Mouse (Mus musculus): Measurements from ENCODE around the gene Cald1.

The Cald1 gene

DNA sequence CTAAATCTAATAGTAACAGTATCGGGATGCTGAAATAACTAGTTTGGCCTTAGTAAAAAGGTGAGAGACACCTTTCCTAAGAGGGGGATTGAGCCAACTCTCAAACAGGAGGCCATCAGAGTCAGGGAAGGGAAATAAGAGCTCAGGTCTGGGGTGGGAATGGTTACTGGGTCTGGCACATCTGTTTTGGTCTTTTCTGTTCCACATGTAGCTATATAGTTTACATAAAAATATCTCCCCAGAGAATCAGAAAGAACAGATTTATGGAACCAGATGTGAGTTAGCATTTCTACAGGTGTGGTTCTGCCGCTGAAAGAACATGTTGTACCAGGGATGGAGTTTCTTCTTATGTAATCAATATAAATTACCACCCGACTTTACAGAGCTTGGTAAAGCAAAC, 17.1 kb downstream of the Cald1 start:
- no peak for DNase-seq

DNA sequence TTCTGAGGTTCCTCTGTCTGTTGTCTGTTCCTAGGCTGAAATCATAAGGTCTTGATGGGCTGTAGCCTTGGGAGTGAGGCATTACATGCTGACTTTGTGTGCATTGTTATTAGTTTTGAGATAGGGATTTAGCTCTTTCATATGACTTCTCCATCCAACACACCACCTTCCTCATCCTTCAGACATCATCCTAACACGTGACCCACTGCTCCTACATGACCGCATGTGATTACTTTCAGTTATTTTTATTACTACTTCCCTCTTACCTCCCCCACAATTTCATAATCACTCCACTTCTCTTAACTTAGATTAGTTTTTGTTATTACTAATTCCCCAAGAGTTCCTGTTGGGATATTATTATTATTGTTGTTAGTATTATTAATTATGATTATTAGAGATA, 21.2 kb downstream of the Cald1 start:
- DNase-seq: peak; percentile 83

DNA sequence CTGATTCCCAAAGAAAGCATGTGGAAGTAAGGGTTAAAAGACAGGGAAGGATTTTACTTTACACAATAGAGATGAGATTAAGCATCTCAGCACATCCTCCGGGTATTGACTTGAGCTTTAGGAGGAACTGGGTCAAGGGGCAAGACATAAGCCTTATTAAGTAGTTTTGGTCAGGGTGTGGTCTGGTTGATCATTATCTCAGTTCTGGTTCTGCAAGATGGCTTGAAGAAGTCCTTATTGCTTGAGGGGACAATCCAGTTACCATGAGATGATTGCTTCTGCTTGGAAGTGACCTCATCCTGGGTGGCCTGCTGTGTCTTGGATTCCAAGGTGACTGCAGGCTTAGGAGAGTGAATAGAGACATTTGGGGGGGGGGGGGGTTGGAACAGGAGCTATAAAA, 21.9 kb downstream of the Cald1 start:
- peak; percentile 92 for DNase-seq

DNA sequence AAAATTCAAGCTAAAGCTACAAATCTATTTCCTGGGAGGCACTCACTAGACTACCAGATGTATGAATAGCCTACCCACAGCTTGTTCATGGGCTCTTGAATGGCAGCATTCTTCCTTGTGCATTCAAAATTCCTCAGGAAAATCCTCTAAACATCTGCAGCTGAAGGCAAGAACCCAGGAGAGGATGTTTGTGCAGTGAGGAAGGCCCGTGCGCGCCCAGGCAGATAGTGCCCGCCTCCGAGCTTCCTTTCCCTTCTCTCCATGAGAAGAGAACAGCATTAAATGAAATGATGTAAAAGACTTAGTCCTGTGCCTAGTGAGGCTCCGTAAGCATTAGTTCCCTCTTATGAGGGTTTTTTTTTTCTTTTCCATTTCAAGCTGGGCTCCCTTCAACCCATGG, 24.6 kb downstream of the Cald1 start:
- DNase-seq: peak; percentile 82

DNA sequence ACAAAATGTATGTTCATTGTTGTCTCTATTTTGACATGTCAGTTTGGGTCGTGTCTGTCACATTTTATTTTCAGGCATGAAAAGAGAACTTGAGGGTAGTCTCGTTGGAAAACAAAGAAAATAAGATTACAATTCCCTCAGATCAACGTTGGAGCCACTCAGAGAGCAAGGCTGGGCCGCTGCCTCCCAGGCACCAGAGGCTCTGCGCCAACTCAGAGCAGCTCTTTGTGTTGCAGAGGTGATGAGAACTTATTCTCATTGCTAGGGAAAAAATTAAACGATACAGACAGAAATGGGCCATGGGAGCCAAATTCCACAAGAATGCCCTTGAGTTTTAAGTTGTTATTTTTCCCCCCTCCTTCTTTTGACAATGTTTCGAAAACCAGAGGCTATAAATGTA, 25.0 kb downstream of the Cald1 start:
- peak; percentile 90 for DNase-seq

DNA sequence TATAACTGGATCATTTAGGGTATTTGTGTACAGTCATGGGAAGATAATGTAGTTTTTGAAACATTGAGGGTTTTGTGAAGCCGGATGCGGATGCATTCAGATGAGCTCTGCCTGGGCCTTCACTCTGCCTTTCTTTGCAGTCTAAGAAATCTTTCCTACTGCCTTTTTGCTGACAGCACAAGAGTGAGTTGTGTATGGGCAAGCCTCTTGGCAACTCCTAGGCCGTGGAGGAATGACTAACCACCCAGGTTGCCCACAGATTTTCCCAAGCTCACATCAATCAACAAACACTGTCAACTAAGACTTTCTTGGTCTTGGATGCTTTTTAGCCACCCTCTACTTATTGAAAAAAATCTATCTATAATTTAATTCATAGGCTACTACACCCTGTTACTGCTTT, 26.2 kb downstream of the Cald1 start:
- peak; percentile 66 for DNase-seq

DNA sequence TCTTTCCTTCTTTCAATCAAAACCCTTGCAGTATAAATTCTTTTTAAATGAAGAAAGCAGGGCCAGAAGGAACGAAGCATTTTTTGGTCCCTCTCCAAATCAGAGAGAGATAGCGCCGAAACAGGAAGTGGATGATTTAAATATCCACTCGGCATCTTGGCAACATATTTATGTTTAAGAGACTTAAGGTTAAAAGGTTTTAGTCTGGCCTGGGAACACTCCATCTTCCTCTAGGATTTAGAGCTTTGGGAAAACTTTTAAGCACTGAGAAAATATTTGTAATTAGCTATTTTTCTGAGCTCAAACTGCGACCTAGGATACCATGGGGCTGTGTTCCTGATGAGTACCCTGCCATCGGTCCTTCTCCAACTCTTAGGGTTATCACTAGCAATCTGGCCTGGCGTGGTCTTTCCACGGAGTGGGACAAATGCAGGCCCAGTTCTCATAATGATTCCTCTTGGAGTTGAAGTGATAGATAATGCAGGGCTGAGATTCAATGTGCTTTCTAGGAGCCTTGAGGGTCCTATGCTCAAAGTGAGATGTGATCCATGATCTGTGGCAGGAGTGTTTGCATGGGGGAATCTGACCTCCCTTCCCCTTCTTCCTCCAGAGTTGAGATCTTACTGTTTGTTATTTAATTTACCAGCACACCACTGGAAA, 28.4 kb downstream of the Cald1 start:
- DNase-seq: peak; percentile 87

DNA sequence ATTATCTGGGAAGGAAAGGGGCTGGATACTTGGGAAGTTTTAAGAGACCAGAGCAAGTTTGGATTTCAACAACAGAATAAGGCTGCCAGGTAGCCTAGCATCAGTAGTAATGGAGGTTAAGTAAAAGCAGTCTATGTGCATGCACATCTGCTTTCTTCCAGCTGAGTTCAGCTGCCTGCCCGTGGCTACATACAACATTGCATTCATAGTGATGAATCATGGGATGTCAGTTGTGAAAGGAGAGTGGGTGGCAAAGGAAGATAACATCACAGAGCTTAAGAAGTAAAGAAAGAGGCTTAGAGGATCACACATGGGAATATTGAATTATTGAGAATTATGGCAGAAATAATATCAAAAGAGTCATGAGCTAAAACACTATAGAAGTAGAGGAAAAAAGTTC, 29.8 kb downstream of the Cald1 start:
- DNase-seq: peak; percentile 78

DNA sequence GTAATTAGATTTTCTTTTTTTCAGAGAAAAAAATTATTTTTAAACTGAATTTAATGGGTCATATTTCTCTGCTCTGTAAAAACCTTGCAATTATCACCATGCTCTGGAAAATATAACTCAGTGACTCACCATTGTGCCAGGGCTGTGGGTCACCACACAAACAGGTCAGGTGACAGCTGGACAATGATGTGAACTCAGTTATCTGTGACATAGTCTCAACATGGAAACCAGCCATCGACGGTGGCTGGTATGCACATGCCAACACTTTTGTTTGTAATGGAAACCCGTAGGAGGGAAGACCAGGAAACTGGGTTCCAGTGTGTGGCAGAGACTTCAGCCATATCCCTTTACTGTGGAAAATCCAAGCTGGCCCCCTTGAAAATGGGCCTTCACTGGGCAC, 35.5 kb downstream of the Cald1 start:
- peak; percentile 88 for DNase-seq

DNA sequence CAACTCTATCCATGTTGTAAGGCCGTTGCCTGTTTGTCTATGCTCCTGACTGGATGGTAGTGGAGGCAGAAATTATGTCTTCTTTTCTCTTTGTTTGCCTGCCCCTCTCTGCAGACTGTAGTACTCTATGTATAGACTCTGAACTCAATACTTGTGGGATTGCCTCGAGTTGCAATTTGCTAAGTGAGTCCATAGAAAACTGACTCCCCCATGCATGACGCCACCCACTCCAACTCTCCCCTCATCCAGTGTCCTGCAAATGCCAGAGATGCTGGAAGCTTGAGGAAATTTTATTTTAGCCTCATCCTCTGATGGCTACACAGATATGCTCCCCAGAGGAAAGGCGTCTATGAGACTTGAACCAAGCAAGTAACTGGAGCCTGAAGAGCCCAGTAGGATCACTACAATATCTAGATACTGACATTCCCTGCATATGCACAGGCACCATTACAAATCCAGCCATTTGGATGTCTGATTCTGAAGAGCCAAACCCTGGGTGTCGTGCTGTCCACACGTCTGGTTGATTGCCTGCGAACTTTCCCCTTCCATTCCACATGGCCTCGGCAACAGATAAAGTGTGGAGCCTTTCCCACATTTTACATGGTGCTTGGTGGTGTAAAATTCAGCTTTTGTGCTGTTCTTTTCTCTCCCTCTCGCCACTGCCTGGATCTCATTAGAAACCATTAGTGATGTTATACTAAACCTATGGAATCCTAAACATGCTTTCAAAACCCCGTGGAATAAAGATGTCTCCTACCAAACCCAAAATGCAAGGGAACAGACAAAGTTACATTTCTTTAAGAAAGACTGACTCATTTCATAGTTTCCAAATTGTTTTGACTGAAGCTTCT, 39.5 kb downstream of the Cald1 start:
- DNase-seq: no peak

DNA sequence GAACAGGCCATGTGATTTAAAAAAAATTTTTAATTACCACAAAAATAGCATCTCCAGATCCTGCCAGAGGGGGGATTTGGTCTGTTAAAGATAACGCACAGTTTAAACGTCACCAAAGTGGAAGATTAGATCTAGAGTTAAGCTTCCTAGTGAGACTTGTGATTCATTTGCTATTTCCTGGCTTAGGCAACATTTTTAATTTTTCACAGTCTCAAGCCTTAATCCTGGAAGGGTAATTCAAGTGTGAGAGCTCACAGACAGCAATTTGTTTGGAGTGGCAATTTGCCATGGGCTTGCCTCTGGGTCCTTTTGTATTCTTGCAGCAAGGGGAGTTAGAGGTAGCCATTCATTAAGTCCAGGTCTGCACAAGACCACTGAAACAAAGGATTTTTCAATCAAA, 40.4 kb downstream of the Cald1 start:
- DNase-seq: no peak

DNA sequence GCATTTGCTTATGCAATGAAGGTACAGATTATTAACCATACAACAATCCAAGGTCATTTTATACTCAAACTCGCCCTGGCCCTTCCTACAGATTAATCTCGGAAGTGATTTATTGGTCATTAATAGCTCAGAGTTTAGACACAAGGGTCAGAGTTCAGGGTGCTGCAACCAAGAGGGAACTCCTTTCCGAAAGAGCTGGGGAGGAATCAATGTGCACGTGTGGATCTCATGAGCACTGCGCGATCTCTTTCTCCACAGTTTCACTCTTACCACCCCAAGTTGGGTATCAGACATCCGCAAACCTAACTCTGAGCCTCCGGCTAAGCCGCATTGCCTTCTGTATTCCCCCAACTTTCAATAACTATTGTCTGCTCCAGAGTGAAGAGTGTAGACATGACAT, 41.9 kb downstream of the Cald1 start:
- no peak for DNase-seq

DNA sequence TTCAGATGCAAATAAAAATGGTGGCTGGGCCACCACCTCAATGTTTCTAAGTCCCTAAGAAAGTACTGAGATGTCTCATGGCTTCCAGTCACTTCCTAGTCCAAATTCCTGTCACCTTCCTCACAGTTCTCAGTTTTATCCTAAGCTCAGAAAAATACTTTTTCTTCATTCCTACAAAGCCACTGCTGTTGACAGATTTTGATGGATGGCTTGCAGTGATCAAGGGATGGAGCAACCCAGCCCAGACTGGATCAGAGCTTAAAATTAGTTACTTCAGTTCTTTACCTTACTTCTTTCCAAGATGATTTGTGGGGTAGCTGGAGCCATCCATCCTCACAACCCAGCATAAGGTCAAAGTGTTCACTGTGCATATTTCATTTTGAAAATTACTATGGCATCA, 42.8 kb downstream of the Cald1 start:
- no peak for DNase-seq

DNA sequence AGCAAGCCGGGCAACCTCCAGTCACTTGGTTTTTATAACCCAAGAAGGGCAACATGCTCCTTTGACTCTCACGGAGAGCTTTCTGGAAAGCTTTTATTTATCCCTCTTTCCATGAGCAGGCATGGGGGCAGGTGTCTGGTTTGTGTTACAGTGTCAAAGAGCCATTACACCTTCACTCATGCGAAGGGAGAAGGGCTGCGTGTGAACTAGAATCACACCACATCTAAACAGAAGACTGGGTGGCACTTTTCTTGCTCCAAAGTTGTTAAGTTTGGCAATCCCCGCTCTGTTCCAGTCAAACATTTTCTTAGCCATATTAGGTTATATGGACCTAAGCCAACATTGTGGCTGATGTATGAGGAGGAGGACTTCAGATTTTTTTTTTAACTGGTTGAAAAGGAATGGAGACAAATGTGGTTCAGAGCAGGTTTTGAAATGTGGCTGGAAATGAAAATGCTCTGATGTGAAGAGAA, 43.8 kb downstream of the Cald1 start:
- DNase-seq: no peak

DNA sequence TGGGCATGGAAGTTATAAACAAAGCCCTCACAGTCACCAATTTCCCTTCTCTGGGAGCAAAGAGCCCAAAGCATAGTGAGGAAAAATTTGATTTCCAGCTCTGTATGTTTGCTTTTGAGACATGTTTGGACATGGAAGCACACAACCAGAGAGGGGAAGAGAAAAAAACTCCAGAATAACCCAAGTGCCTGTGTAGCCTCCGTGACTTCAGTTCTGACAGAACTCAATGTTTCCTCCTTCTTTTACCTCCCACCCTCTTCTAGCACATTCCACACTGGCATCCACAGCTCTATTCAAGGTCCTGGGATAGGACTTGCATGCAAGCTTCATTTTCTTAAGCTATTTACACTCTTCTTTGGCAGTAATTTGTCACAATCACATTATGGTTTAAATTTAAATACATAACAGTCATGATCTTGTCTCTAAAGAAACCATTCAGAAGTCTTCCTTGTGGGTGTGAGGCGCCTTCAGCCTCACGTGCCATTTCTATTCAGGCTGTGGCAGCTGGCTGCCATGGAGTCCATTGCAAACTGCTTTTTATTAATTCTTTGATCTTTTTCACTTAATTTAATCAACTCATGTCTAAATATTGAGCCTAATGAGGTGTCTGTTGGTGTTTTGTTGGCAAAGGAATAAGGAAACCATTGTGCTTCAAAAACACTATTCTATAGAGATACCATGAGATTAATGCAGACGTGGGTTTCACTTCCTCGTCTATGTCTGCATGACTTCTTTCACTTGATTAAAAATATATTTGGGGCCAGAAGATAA, 49.9 kb downstream of the Cald1 start:
- no peak for DNase-seq

DNA sequence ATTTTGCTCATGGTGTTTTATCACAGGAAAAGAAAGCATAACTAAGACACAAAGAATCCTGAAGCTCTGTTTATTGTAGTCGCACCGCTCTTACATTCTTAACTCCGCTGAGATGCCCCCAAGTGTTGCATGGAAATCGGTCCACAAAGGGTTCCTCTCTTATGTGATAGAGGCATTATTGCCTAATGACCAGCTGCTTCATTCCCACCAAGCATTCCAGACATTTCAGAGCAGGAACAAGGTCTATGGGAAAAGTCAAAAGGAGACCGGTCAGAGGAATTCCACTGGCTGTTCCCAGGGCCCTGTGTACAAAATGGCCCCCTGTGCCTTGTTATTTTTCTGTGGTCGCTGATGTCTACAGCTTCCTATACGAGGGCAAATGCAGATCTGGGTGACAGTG, 53.0 kb downstream of the Cald1 start:
- peak; percentile 61 for DNase-seq

DNA sequence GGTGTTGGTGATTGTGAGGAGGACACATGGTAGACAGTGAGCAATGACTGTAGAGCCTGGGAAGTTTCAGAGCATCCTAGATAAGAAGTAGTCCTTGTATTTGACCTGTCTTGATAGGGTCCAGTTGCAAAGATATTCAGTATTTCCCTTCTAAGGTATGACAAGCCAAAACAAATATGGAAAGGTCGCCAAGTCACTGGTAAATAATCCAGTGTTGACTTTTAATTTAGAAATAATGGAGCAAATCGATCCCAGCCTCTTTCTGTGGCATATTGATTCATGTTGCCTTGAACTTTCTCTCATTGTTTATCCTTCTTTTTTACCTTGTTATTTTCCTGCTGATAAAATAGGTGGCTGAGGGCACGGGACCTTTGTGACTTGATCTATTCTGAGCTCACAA, 57.4 kb downstream of the Cald1 start:
- DNase-seq: no peak

DNA sequence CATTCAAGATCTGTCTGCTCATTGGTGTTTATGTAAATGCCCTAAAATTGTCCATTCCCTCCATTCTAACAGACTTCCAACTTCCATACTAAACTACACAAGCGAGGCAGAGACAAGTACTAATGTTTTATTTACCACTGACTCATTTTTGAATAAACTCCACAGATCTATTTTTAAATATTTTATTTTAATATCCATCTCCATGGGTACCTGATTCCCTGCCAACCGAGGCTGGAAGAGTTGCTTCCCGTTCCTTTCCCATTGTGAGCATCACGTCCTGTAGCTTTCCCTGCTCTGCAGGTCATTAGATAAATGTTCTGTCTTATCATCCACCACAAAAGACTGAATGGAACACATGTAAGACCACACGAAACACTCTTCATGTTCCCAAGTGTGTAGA, 60.5 kb downstream of the Cald1 start:
- no peak for DNase-seq

DNA sequence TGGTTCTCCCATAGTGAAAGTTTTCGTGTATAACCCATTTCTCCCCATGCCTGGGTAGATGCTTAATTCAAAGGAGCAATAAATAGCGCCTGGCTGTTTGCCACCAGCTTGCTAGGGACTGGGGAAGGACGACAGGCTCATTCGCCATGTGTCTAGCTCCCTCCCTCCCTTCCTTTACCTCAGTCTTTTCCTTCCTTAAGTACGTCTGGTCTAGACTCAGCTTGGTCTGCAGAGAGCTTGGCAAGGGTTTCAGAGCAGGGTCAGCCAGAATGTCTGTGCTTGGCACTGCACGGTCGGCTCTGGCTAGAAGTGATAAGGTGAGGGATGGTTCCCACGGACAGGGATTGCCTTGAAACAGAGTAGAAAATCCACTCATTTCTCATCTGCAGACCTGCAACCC, 62.4 kb downstream of the Cald1 start:
- DNase-seq: peak; percentile 95

DNA sequence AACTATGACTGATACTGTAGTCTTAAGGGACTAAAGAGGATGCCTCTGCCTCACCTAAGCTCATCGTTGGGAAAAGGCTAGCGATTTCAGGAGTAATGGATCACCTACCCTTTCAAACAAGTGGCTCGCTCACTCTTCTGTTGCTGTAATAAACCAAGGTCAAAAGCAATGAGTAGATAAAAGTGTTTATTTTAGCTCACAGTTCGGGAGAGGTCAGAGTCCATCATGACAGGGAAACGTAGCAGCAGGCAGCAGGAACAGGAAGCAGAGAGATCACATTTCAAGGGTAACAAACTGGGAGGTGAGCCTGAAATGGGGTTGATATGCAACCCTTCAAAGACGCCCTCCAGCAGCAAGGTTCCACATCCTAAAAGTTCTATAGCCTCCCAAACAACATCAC, 64.3 kb downstream of the Cald1 start:
- no peak for DNase-seq

DNA sequence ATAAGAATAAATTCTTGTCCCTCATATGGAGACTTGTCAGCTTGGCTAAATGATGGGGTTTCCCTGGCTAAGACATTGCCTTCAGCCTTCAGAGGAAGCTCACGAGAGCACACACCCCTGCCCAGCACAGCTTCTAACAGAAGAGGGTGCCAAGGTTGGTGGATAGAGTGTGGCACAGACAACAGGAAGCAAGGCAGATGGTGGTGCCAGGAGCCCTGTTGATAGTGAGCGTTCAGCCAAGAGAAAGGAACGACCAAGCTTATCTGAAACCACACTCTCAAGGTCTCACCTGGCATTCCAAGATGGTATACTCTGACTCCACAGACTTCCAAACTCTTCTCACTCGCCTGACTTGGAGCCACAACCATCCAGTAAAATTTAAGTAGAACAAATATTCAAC, 66.0 kb downstream of the Cald1 start:
- peak; percentile 49 for DNase-seq

DNA sequence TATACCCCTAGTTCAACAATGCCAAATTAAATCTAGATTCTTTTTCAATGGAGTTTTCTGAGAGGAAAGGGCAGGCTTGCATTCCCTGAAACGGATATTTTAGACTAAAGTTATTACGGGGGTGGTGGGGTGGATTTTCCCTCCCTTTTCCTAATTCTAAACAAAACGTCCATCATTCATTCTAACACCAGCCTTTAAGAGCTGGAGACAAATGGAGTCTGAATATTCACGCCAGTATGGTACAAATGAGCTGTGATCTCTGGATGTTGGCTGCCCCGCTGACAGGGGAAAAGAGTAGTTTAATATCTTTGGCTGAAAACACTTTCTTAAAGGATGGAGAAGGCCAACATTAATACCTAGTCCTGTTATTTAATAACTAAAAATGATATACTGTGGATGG, 66.4 kb downstream of the Cald1 start:
- DNase-seq: peak; percentile 48

DNA sequence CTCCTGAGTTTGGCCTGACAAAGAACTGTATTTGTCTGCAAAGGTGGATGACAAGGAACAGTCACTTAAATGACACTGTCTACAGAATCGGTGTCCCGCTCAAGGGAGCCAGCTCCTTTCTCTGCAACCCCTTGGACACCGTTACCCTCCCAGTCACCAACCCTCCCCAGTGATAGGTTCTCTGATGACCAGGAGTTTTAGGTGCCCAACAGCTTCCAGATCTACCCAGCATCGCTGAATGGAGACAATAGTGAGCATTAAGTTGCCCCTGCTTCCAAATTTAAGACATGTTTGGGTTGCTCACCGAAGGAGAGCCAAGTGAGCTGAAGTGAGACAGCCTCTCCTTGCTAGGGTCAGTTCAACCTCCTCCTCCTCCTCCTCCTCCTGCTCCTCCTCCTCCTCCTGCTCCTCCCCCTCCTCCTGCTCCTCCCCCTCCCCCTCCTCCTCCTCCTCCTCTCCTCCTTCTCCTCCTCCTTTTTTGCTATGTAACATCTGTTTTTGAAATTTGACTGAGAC, 70.5 kb downstream of the Cald1 start:
- DNase-seq: peak; percentile 88

DNA sequence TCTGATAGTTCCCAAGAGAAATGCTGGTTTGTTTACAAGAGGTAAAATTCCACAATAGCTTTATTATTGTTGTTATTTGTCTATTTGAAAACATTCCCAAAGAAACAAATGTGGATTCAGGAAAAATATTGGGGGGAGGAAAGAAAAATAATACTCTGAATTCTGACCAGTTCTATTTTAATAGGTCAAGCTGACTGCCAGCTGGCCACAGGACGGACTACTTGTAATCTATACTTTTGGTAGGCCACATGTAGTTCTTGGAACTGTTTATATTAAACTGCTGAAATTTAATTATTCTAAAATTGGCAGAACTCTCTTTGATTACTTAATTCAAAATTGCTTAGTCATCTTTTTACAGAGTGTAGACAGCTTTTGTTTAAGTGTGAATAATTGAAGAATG, 73.1 kb downstream of the Cald1 start:
- peak; percentile 31 for DNase-seq

All from heart, adult 11 months (tissue).